Mouse (Mus musculus) CH12.LX (cell line): ENCODE data around the gene Olfr548-ps1. TPM values are rescaled to one million over a fixed set of nuclear protein-coding genes. Genes with fewer than 3 reads are reported as not detected.
A peak's percentile ranks its signal among the peaks of the same experiment; 100 is the strongest.

Experiments
- DNase-seq: peaks from one replicate; pipeline ENCODE4 v3.0.0-alpha.2; 2013; ENCODE audit errors: extremely low read depth
- H3K27ac ChIP-seq: 2 replicates; pipeline ENCODE4 v1.5.1; 2012; ENCODE audit warnings: low read depth, mild to moderate bottlenecking, control low read depth, moderate library complexity; ENCODE audit not compliant: insufficient read depth
- H3K27me3 ChIP-seq: replicated peaks from 2 replicates; pipeline ENCODE3; 2012; ENCODE audit warnings: inconsistent platforms
- H3K36me3 ChIP-seq, 2 experiments: replicated peaks in 1 of 2; 2 replicates each; pipeline versions ENCODE3 to v1.6.1; 2012; ENCODE audit warnings: inconsistent platforms in 1 of 2, low read length in 1 of 2, mild to moderate bottlenecking in 1 of 2, mixed read lengths in 1 of 2, moderate library complexity in 1 of 2; ENCODE audit not compliant: control insufficient read depth in 1 of 2, insufficient read depth in 1 of 2
- H3K4me1 ChIP-seq, 2 experiments: 2 replicates each; pipeline ENCODE4 v1.6.1; 2012; ENCODE audit warnings: inconsistent platforms in 1 of 2, moderate library complexity in 1 of 2; ENCODE audit not compliant: insufficient read depth in 2 of 2, control insufficient read depth in 1 of 2
- H3K4me2 ChIP-seq: 2 replicates; pipeline ENCODE4 v1.6.1; 2012; ENCODE audit warnings: low read depth, mild to moderate bottlenecking, control low read depth; ENCODE audit not compliant: poor library complexity, insufficient read depth, severe bottlenecking
- H3K4me3 ChIP-seq, 3 experiments: fragments of 150-350 bp in 1 of 3; sonication (generic) in 1 of 3; replicated peaks in 1 of 3; 2 replicates each; pipeline versions ENCODE3 to v1.5.1; 2011 to 2012; ENCODE audit warnings: low read depth in 2 of 3, low read length in 2 of 3, mild to moderate bottlenecking in 2 of 3, moderate library complexity in 2 of 3, control low read depth in 1 of 3, improper control_type of control experiment in 1 of 3, inconsistent platforms in 1 of 3, mixed read lengths in 1 of 3; ENCODE audit not compliant: poor library complexity in 1 of 3
- H3K79me2 ChIP-seq: replicated peaks from 2 replicates; pipeline ENCODE4 v1.6.1; 2012; ENCODE audit warnings: mild to moderate bottlenecking, moderate library complexity; ENCODE audit not compliant: control insufficient read depth, poor library complexity, insufficient read depth, severe bottlenecking; ENCODE audit errors: extremely low read depth
- H3K9ac ChIP-seq: 2 replicates; pipeline ENCODE4 v1.6.1; 2012; ENCODE audit warnings: low read depth, mild to moderate bottlenecking, control low read depth, moderate library complexity; ENCODE audit not compliant: insufficient read depth
- H3K9me3 ChIP-seq: replicated peaks from 2 replicates; pipeline ENCODE3; 2012; ENCODE audit warnings: low read length, inconsistent platforms, mixed read lengths
- BHLHE40 ChIP-seq: IDR thresholded peaks from 2 replicates; pipeline ENCODE4 v1.6.1; 2011; ENCODE audit warnings: mild to moderate bottlenecking, low read depth, low read length, improper control_type of control experiment
- CHD2 ChIP-seq: IDR thresholded peaks from 2 replicates; pipeline ENCODE4 v1.6.1; 2011; ENCODE audit warnings: low read length, improper control_type of control experiment
- CTCF ChIP-seq, 2 experiments: IDR thresholded peaks in 1 of 2; conservative IDR thresholded peaks in 1 of 2; 2 replicates each; pipeline ENCODE4 v1.5.1; 2011 to 2012; ENCODE audit warnings: low read depth in 2 of 2, low read length in 2 of 2, improper control_type of control experiment in 1 of 2, inconsistent platforms in 1 of 2, mild to moderate bottlenecking in 1 of 2, moderate library complexity in 1 of 2
- E2F4 ChIP-seq: IDR thresholded peaks from 2 replicates; pipeline ENCODE4 v1.6.1; 2011; ENCODE audit warnings: low read depth, low read length, improper control_type of control experiment; ENCODE audit not compliant: insufficient replicate concordance
- ELF1 ChIP-seq: IDR thresholded peaks from 2 replicates; pipeline ENCODE4 v1.6.1; 2014; ENCODE audit warnings: low read depth, mild to moderate bottlenecking, inconsistent platforms, low read length, improper control_type of control experiment
- EP300 ChIP-seq: IDR thresholded peaks from 2 replicates; pipeline ENCODE4 v1.6.1; 2011; ENCODE audit warnings: low read length, improper control_type of control experiment
- ETS1 ChIP-seq: conservative IDR thresholded peaks from 2 replicates; pipeline ENCODE4 v1.6.1; 2012; ENCODE audit warnings: low read depth, mild to moderate bottlenecking, inconsistent platforms, low read length, improper control_type of control experiment, moderate library complexity
- JUN ChIP-seq: IDR thresholded peaks from 2 replicates; pipeline ENCODE4 v1.6.1; 2011; ENCODE audit warnings: low read depth, mild to moderate bottlenecking, low read length, improper control_type of control experiment, moderate library complexity; ENCODE audit not compliant: insufficient read depth
- MAZ ChIP-seq: IDR thresholded peaks from 2 replicates; pipeline ENCODE4 v1.6.1; 2012; ENCODE audit warnings: low read depth, mild to moderate bottlenecking, inconsistent platforms, low read length, improper control_type of control experiment, moderate library complexity
- MEF2A ChIP-seq: IDR thresholded peaks from 2 replicates; pipeline ENCODE4 v1.6.1; 2014; ENCODE audit warnings: low read depth, mild to moderate bottlenecking, inconsistent platforms, low read length, improper control_type of control experiment, borderline replicate concordance
- NRF1 ChIP-seq: IDR thresholded peaks from 2 replicates; pipeline ENCODE4 v1.6.1; 2014; ENCODE audit warnings: low read depth, mild to moderate bottlenecking, inconsistent platforms, low read length, improper control_type of control experiment, moderate library complexity
- RCOR1 ChIP-seq: conservative IDR thresholded peaks from 2 replicates; pipeline ENCODE4 v1.6.1; 2012; ENCODE audit warnings: low read depth, mild to moderate bottlenecking, inconsistent platforms, low read length, improper control_type of control experiment
- TCF12 ChIP-seq: IDR thresholded peaks from 2 replicates; pipeline ENCODE4 v1.6.1; 2014; ENCODE audit warnings: low read depth, mild to moderate bottlenecking, inconsistent platforms, low read length, improper control_type of control experiment
- USF2 ChIP-seq: conservative IDR thresholded peaks from 2 replicates; pipeline ENCODE4 v1.6.1; 2011; ENCODE audit warnings: low read depth, low read length, improper control_type of control experiment
- ZKSCAN1 ChIP-seq: IDR thresholded peaks from 2 replicates; pipeline ENCODE4 v1.6.1; 2012; ENCODE audit warnings: low read depth, inconsistent platforms, low read length, improper control_type of control experiment, borderline replicate concordance
- ZMIZ1 ChIP-seq: IDR thresholded peaks from 2 replicates; pipeline ENCODE4 v1.6.1; 2012; ENCODE audit warnings: low read depth, mild to moderate bottlenecking, inconsistent platforms, low read length, improper control_type of control experiment
- dilution Hi-C: fragments of 300-500 bp; cut with MboI; formaldehyde crosslinking; loops from 2 replicates; pipeline ENCODE4 v1.14.3; 2020; ENCODE audit warnings: low sequenced_read_pairs; ENCODE audit not compliant: extremely low pct_unique_long_range_greater_than_20kb, extremely low pct_ligation_motif_present
- in situ Hi-C: fragments of 300-500 bp; cut with MboI; formaldehyde crosslinking; loops from 3 replicates; pipeline ENCODE4 v1.14.3; 2019; ENCODE audit warnings: low sequenced_read_pairs, low pct_ligation_motif_present, low pct_unique_long_range_greater_than_20kb, mixed read lengths
- polyA plus RNA-seq: library from polyadenylated mRNA; unstranded; fragments of >175 nt; gene quantifications from 2 replicates; pipeline ENCODE4 v1.2.1, GENCODE M21; 2012; ENCODE audit warnings: low read depth; ENCODE audit not compliant: insufficient read length
- total RNA-seq, 2 experiments: library from RNA; depleted of rRNA; stranded (reverse); fragments of 300-350 nt in 1 of 2; fragments of >200 nt in 1 of 2; gene quantifications; 2 replicates each; pipeline ENCODE4 v1.2.3; 2012 to 2014

The Olfr548-ps1 gene
- total and polyA plus RNA-seq, 3 experiments, result not detected

DNA sequence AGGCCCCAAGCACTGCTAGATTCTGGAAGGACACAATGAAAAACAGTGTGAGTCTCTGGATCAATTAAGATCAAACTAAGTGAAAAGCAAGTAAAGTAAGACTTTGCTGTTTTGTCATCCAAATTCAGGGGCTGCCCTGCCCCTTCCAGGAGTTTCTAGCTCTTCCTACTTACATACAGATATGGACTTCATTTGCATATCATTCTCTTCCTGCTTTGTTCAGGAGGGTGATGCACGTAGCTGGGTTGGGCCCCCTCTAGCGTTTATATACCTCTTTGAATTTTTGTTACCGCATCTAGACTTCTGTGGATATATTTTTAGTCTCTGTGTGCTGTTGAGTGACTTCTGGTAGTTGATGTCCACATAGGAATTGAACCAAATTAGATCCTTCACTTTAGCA is 555 bp downstream of the Olfr548-ps1 start:
- peaks cover 0 to 12% of the 10 kb centered on the region in 2 experiments; a peak in 2 of 4 replicates for H3K4me1 ChIP-seq
- H3K4me2 ChIP-seq, result no peak overlapping the region
- H3K27ac ChIP-seq, result no peak overlapping the region
- H3K27me3 ChIP-seq, result no peaks in the 10 kb centered on the region
- no peak for DNase-seq
- dilution Hi-C loops (no loop called here), in situ Hi-C loops (no loop called here)
- no peaks in the 10 kb centered on the region for H3K79me2 ChIP-seq
- no peaks in the 10 kb centered on the region for H3K9me3 ChIP-seq
- no peak for TF ChIP-seq ETS1
- peak in 1 of 2 experiments; percentile 40; a peak in 2 of 4 replicates for TF ChIP-seq CTCF (conservative IDR thresholded peaks at IDR 0.05 in 1 of 2, IDR thresholded peaks at IDR 0.05 in 1 of 2; ENCODE audit: low read depth in 2 of 2, low read length in 2 of 2)
- no peak for TF ChIP-seq MEF2A
- no peak for TF ChIP-seq ELF1
- TF ChIP-seq, all 38 proteins: peak for 1
- H3K4me3 ChIP-seq, result no peak overlapping the region
- no peak overlapping the region for H3K9ac ChIP-seq
- H3K36me3 ChIP-seq, result no peaks in the 10 kb centered on the region

- DNase-seq, result no peak
- no peak within 1 kb of the TSS for H3K4me2 ChIP-seq
- H3K27me3 ChIP-seq, result no peaks in the 10 kb centered on the region
- dilution Hi-C loops, result no loop called here
- TF ChIP-seq ETS1 (no peak), EP300 (no peak), JUN (no peak), TCF12 (no peak), E2F4 (no peak), CHD2 (no peak), NRF1 (no peak), USF2 (no peak), RCOR1 (no peak), ZKSCAN1 (no peak), ZMIZ1 (no peak)
- TF ChIP-seq, all 38 proteins: peak for 0
- Histone ChIP-seq H3K4me1 (peaks cover 6 to 10% of the 10 kb centered on the region in 2 experiments), H3K36me3 (no peaks in the 10 kb centered on the region), H3K9ac (no peak within 1 kb of the TSS), H3K79me2 (no peaks in the 10 kb centered on the region), H3K9me3 (no peaks in the 10 kb centered on the region), H3K4me3 (no peak within 1 kb of the TSS), H3K27ac (no peak within 1 kb of the TSS)
- in situ Hi-C loops, result no loop called here
These were observed 8.9 kb downstream of the Olfr548-ps1 start, which contains the start of gene Olfr549 for GRCm38 (mm10) chr7:102549570-102549969. Gene Olfr549, plus strand, starts transcription at chr7:102549870.

- in situ Hi-C loops, result no loop called here
- peaks cover 6 to 10% of the 10 kb centered on the region in 2 experiments for H3K4me1 ChIP-seq
- dilution Hi-C loops, result no loop called here
These were observed 12.6 kb downstream of the Olfr548-ps1 start for GRCm38 (mm10) chr7:102553279-102553678.

More at GRCm38 (mm10) chr7:102553279-102553678, 12.6 kb downstream of the Olfr548-ps1 start:
- peak; percentile 14 for DNase-seq
- Histone ChIP-seq H3K27ac (no peak overlapping the region), H3K9me3 (no peaks in the 10 kb centered on the region)
- TF ChIP-seq USF2 (no peak), EP300 (0 out of 2 replicates have a peak, but pooled peaks have one; percentile 7), BHLHE40 (peak; percentile 34; the same call in 1 of the 2 replicates), MAZ (no peak), ZKSCAN1 (no peak), CHD2 (no peak)
- TF ChIP-seq, all 38 proteins: peak for 2
- Histone ChIP-seq H3K79me2 (no peaks in the 10 kb centered on the region), H3K27me3 (no peaks in the 10 kb centered on the region), H3K4me2 (peak overlapping the region; percentile 72), H3K4me3 (no peak overlapping the region), H3K36me3 (peaks cover 0 to 2% of the 10 kb centered on the region in 2 experiments), H3K9ac (no peak overlapping the region)
